Mouse (Mus musculus) intestine, embryonic 15.5 days (tissue): ENCODE data around the gene Mrgprf. TPM values are rescaled to one million over a fixed set of nuclear protein-coding genes. Genes with fewer than 3 reads are reported as not detected.

ENCODE experiments used
- ATAC-seq: fragments of 200-750 bp; cut with Nextera tagmentation; 2 replicates; pipeline ENCODE4 v1.8.0; 2017; ENCODE audit warnings: moderate TSS enrichment, moderate library complexity
- H3K27ac ChIP-seq: fragments of 300-500 bp; sonication (generic); 2 replicates; pipeline ENCODE4 v1.5.1; 2015; ENCODE audit warnings: mild to moderate bottlenecking, inconsistent platforms
- H3K27me3 ChIP-seq: fragments of 300-500 bp; sonication (generic); replicated peaks from 2 replicates; pipeline ENCODE4 v1.6.1; 2015; ENCODE audit warnings: inconsistent platforms
- H3K36me3 ChIP-seq: fragments of 300-500 bp; sonication (generic); 2 replicates; pipeline ENCODE4 v1.6.1; 2015; ENCODE audit warnings: inconsistent platforms
- H3K4me1 ChIP-seq: fragments of 300-500 bp; sonication (generic); replicated peaks from 2 replicates; pipeline ENCODE4 v1.6.1; 2015; ENCODE audit warnings: inconsistent platforms
- H3K4me2 ChIP-seq: fragments of 300-500 bp; sonication (generic); replicated peaks from 2 replicates; pipeline ENCODE4 v1.6.1; 2015; ENCODE audit warnings: mild to moderate bottlenecking, inconsistent platforms
- H3K4me3 ChIP-seq: fragments of 300-500 bp; sonication (generic); replicated peaks from 2 replicates; pipeline ENCODE4 v1.5.1; 2015; ENCODE audit warnings: inconsistent platforms
- H3K9ac ChIP-seq: fragments of 300-500 bp; sonication (generic); 2 replicates; pipeline ENCODE4 v1.6.1; 2015; ENCODE audit warnings: inconsistent platforms
- H3K9me3 ChIP-seq: fragments of 300-500 bp; sonication (generic); 2 replicates; pipeline ENCODE4 v1.6.1; 2016; ENCODE audit warnings: inconsistent platforms
- WGBS: fragments of 180-500 bp; shearing (Covaris S2); methylation state at CpG from one replicate; pipeline ENCODE4 v1.1.7; 2015; 5-methylcytosine and 5-hydroxymethylcytosine counted together
- polyA plus RNA-seq: library from polyadenylated mRNA; unstranded; fragments of >200 nt; fragmentation: Nextera tagmentation; extraction: Ambion mirVana; gene quantifications from 2 replicates; pipeline ENCODE4 v1.2.1, GENCODE M21; 2015

Mrgprf gene
- polyA plus RNA-seq, 1 experiment from 2014 or later = 1.8 TPM

GRCm38 (mm10) chr7:145323607-145324006 is 23.0 kb downstream of the Mrgprf start:
- Histone ChIP-seq H3K9ac (no peak overlapping the region), H3K4me1 (no peaks in the 10 kb centered on the region), H3K4me3 (no peak overlapping the region), H3K27me3 (no peaks in the 10 kb centered on the region), H3K27ac (no peak overlapping the region), H3K9me3 (no peaks in the 10 kb centered on the region), H3K4me2 (no peak overlapping the region), H3K36me3 (no peaks in the 10 kb centered on the region)
- ATAC-seq = no peak
- WGBS = 46% methylated on average over 4 of the region's 4 CpGs

- WGBS = 37% methylated on average over 2 of the region's 2 CpGs
- no peaks in the 10 kb centered on the region for H3K27me3 ChIP-seq
- no peak overlapping the region for H3K9ac ChIP-seq
- no peaks in the 10 kb centered on the region for H3K36me3 ChIP-seq
- ATAC-seq = no peak
- no peak overlapping the region for H3K4me3 ChIP-seq
- peaks cover 6% of the 10 kb centered on the region for H3K4me1 ChIP-seq
- no peaks in the 10 kb centered on the region for H3K9me3 ChIP-seq
- no peak overlapping the region for H3K4me2 ChIP-seq
- no peak overlapping the region for H3K27ac ChIP-seq
These were observed 25.1 kb downstream of the Mrgprf start for GRCm38 (mm10) chr7:145325697-145326096.

GRCm38 (mm10) chr7:145329982-145330381 is 29.4 kb downstream of the Mrgprf start:
- H3K27ac ChIP-seq = no peak overlapping the region
- no peaks in the 10 kb centered on the region for H3K36me3 ChIP-seq
- H3K9ac ChIP-seq = no peak overlapping the region
- H3K9me3 ChIP-seq = no peaks in the 10 kb centered on the region
- no peak for ATAC-seq
- H3K4me1 ChIP-seq = peaks cover 7% of the 10 kb centered on the region
- no peaks in the 10 kb centered on the region for H3K27me3 ChIP-seq
- WGBS = 56% methylated on average over 2 of the region's 2 CpGs
- H3K4me3 ChIP-seq = no peak overlapping the region
- H3K4me2 ChIP-seq = no peak overlapping the region

GRCm38 (mm10) chr7:145330641-145331040 is 30.0 kb downstream of the Mrgprf start:
- no peak overlapping the region for H3K4me2 ChIP-seq
- 68% methylated on average over 2 of the region's 2 CpGs for WGBS
- no peak for ATAC-seq

GRCm38 (mm10) chr7:145332376-145333041 is 31.9 kb downstream of the Mrgprf start:
- Histone ChIP-seq H3K4me3 (no peak overlapping the region), H3K27me3 (no peaks in the 10 kb centered on the region), H3K27ac (0 out of 2 replicates have a peak overlapping the region, but pooled peaks have one; percentile 8), H3K36me3 (no peaks in the 10 kb centered on the region), H3K4me1 (peaks cover 7% of the 10 kb centered on the region), H3K4me2 (no peak overlapping the region), H3K9ac (no peak overlapping the region), H3K9me3 (no peaks in the 10 kb centered on the region)
- 43% methylated on average over 1 of the region's 1 CpGs for whole genome bisulfite sequencing
- ATAC-seq = peak; percentile 60

More at GRCm38 (mm10) chr7:145330641-145331040, 30.0 kb downstream of the Mrgprf start:
- no peak overlapping the region for H3K27ac ChIP-seq
- H3K36me3 ChIP-seq = no peaks in the 10 kb centered on the region
- H3K4me1 ChIP-seq = peaks cover 7% of the 10 kb centered on the region
- H3K9ac ChIP-seq = no peak overlapping the region
- no peak overlapping the region for H3K4me3 ChIP-seq
- H3K27me3 ChIP-seq = no peaks in the 10 kb centered on the region
- no peaks in the 10 kb centered on the region for H3K9me3 ChIP-seq

- 81% methylated on average over 6 of the region's 6 CpGs for WGBS
- Histone ChIP-seq H3K4me1 (peaks cover 7% of the 10 kb centered on the region), H3K36me3 (no peaks in the 10 kb centered on the region), H3K4me2 (no peak overlapping the region), H3K27me3 (no peaks in the 10 kb centered on the region), H3K27ac (no peak overlapping the region), H3K9ac (no peak overlapping the region), H3K4me3 (no peak overlapping the region), H3K9me3 (no peaks in the 10 kb centered on the region)
- no peak for ATAC-seq
These were observed 33.3 kb downstream of the Mrgprf start for GRCm38 (mm10) chr7:145333936-145334335.

- H3K9me3 ChIP-seq = no peaks in the 10 kb centered on the region
- H3K4me2 ChIP-seq = no peak overlapping the region
- no peaks in the 10 kb centered on the region for H3K36me3 ChIP-seq
- no peak overlapping the region for H3K27ac ChIP-seq
- no peak for ATAC-seq
- H3K27me3 ChIP-seq = no peaks in the 10 kb centered on the region
- H3K4me1 ChIP-seq = peaks cover 7% of the 10 kb centered on the region
- WGBS = 46% methylated on average over 4 of the region's 4 CpGs
- H3K9ac ChIP-seq = no peak overlapping the region
- H3K4me3 ChIP-seq = no peak overlapping the region
These were observed 33.9 kb downstream of the Mrgprf start for GRCm38 (mm10) chr7:145334428-145335027.

- Histone ChIP-seq H3K27me3 (no peaks in the 10 kb centered on the region), H3K4me2 (no peak overlapping the region), H3K36me3 (no peaks in the 10 kb centered on the region), H3K4me3 (no peak overlapping the region), H3K9me3 (no peaks in the 10 kb centered on the region), H3K4me1 (peaks cover 3% of the 10 kb centered on the region; the same call in 1 of the 2 replicates), H3K27ac (no peak overlapping the region), H3K9ac (no peak overlapping the region)
- no peak for ATAC-seq
These were observed 34.6 kb downstream of the Mrgprf start for GRCm38 (mm10) chr7:145335199-145335598.

- no peak overlapping the region for H3K4me2 ChIP-seq
- 83% methylated on average over 3 of the region's 3 CpGs for WGBS
- H3K9me3 ChIP-seq = no peaks in the 10 kb centered on the region
- 0 out of 2 replicates have a peak, but pooled peaks cover under 1% of the 10 kb centered on the region for H3K4me1 ChIP-seq
- no peaks in the 10 kb centered on the region for H3K27me3 ChIP-seq
- no peak overlapping the region for H3K27ac ChIP-seq
- H3K9ac ChIP-seq = no peak overlapping the region
- H3K4me3 ChIP-seq = no peak overlapping the region
- ATAC-seq = no peak
- H3K36me3 ChIP-seq = no peaks in the 10 kb centered on the region
These were observed 35.1 kb downstream of the Mrgprf start for GRCm38 (mm10) chr7:145335616-145336332.

GRCm38 (mm10) chr7:145337889-145338288 is 37.3 kb downstream of the Mrgprf start:
- 79% methylated on average over 2 of the region's 2 CpGs for WGBS
- no peak overlapping the region for H3K27ac ChIP-seq
- H3K4me2 ChIP-seq = no peak overlapping the region

GRCm38 (mm10) chr7:145340248-145340904 is 39.7 kb downstream of the Mrgprf start:
- Histone ChIP-seq H3K36me3 (no peaks in the 10 kb centered on the region), H3K27me3 (no peaks in the 10 kb centered on the region), H3K4me2 (no peak overlapping the region), H3K9ac (no peak overlapping the region), H3K4me1 (no peaks in the 10 kb centered on the region), H3K4me3 (no peak overlapping the region), H3K9me3 (no peaks in the 10 kb centered on the region), H3K27ac (no peak overlapping the region)
- ATAC-seq = peak; percentile 4; the same call in 1 of the 2 replicates
- 80% methylated on average over 5 of the region's 5 CpGs for WGBS

More at GRCm38 (mm10) chr7:145337889-145338288, 37.3 kb downstream of the Mrgprf start:
- ATAC-seq = no peak
- Histone ChIP-seq H3K4me3 (no peak overlapping the region), H3K9ac (no peak overlapping the region), H3K36me3 (no peaks in the 10 kb centered on the region), H3K4me1 (no peaks in the 10 kb centered on the region), H3K27me3 (no peaks in the 10 kb centered on the region), H3K9me3 (no peaks in the 10 kb centered on the region)
